Mouse (Mus musculus) bone marrow macrophage, adult 2 months (primary cell): ENCODE measurements around the gene Hacd3. TPM values are rescaled to one million over a fixed set of nuclear protein-coding genes. Genes with fewer than 3 reads are reported as not detected.

Source experiments
- H3K27ac ChIP-seq: 2 replicates; pipeline ENCODE4 v1.5.1; 2012; ENCODE audit warnings: low read depth, low read length; ENCODE audit not compliant: insufficient read depth
- H3K4me1 ChIP-seq: 2 replicates; pipeline ENCODE4 v1.6.1; 2012; ENCODE audit warnings: low read length; ENCODE audit not compliant: control insufficient read depth, insufficient read depth
- H3K4me3 ChIP-seq: 2 replicates; pipeline ENCODE4 v1.5.1; 2012; ENCODE audit warnings: mild to moderate bottlenecking, low read length, moderate library complexity; ENCODE audit not compliant: insufficient read depth
- CTCF ChIP-seq: IDR thresholded peaks from 2 replicates; pipeline ENCODE4 v1.5.1; 2012; ENCODE audit warnings: low read depth, mild to moderate bottlenecking, low read length, moderate library complexity
- POLR2A ChIP-seq: IDR thresholded peaks from 2 replicates; pipeline ENCODE4 v1.6.1; 2012; ENCODE audit warnings: mild to moderate bottlenecking, low read depth, low read length, borderline replicate concordance
- polyA plus RNA-seq: library from polyadenylated mRNA; stranded (reverse); fragments of >200 nt; gene quantifications from 2 replicates; pipeline ENCODE4 v1.2.4, GENCODE M21; 2012; ENCODE audit not compliant: missing spikeins, insufficient read depth, insufficient read length

Hacd3 gene
- polyA plus RNA-seq, 1 experiment = 27.7 TPM

DNA sequence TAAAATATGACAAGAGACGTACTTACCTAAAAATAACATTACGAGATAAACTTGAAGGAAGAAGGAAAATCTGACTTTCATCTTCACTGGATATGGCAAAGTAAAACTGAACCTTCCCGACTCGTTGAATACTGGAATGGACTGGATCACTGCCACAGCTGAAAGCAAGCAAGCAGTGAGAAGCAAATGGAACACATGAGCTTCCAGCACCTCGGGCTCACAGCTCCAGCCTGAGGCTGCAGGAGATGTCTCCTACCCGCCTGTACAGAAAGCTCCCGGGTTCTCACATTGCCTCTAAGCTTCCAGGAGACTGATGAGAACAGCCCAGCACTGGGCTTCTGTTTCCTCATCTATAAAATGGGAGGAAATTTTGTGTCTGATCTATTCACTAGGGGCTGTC is 31.2 kb downstream of the Hacd3 start:
- H3K4me1 ChIP-seq = no peaks in the 10 kb centered on the region
- H3K4me3 ChIP-seq = no peak overlapping the region
- TF ChIP-seq POLR2A = no peak
- no peak for TF ChIP-seq CTCF
- no peak overlapping the region for H3K27ac ChIP-seq

DNA sequence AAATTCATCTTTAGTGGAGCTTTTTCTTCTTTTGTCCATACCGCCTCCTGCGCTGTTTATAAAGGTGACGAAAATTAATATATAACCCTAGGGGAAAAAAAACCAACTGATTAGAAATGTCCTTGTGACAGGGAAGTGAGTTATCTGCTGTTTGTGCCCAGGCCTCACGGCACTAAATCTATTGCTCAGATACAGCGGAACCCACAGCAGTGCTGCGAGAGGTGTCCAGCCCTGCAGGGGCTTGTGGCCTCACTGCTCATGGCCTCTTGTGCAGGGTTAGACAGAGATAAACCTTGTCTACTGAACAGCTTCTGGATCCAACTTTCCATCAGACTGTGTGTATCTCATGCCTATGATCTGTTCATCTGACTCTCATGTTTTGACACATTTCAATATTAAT is 33.0 kb downstream of the Hacd3 start:
- TF ChIP-seq CTCF (no peak), POLR2A (no peak)
- no peak overlapping the region for H3K27ac ChIP-seq
- H3K4me3 ChIP-seq = no peak overlapping the region
- H3K4me1 ChIP-seq = no peaks in the 10 kb centered on the region

- TF ChIP-seq POLR2A (no peak), CTCF (no peak)
- H3K27ac ChIP-seq = no peak overlapping the region
- H3K4me1 ChIP-seq = no peaks in the 10 kb centered on the region
- no peak overlapping the region for H3K4me3 ChIP-seq
Measured at GRCm38 (mm10) chr9:64987651-64988050, 33.8 kb downstream of the Hacd3 start.

DNA sequence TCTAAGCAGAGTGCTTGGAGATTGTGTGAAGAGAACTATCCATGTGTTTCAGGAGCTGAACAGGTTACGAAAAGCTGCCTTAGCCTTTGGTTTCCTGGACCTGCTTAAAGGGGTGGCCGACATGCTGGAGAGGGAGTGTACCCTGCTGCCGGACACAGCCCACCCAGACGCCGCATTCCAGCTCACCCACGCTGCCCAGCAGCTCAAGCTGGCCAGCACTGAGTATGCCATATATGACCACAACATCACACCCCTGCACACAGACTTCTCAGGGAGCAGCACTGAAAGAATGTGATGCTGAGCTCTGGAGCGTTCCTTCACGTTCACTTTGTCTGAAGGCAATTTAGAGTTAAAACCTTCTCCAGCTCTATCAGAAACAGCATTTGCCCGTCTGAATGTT is 35.7 kb downstream of the Hacd3 start:
- H3K4me3 ChIP-seq = no peak overlapping the region
- H3K27ac ChIP-seq = no peak overlapping the region
- H3K4me1 ChIP-seq = no peaks in the 10 kb centered on the region
- TF ChIP-seq CTCF = no peak

- no peaks in the 10 kb centered on the region for H3K4me1 ChIP-seq
- TF ChIP-seq POLR2A = no peak
- TF ChIP-seq CTCF = no peak
- no peak overlapping the region for H3K4me3 ChIP-seq
- no peak overlapping the region for H3K27ac ChIP-seq
Measured at GRCm38 (mm10) chr9:64985037-64985794, 36.3 kb downstream of the Hacd3 start.

- no peak for TF ChIP-seq CTCF
- TF ChIP-seq POLR2A = no peak
- Histone ChIP-seq H3K27ac (no peak overlapping the region), H3K4me3 (no peak overlapping the region), H3K4me1 (no peaks in the 10 kb centered on the region)
Measured at GRCm38 (mm10) chr9:64981904-64982303, 39.6 kb downstream of the Hacd3 start.

DNA sequence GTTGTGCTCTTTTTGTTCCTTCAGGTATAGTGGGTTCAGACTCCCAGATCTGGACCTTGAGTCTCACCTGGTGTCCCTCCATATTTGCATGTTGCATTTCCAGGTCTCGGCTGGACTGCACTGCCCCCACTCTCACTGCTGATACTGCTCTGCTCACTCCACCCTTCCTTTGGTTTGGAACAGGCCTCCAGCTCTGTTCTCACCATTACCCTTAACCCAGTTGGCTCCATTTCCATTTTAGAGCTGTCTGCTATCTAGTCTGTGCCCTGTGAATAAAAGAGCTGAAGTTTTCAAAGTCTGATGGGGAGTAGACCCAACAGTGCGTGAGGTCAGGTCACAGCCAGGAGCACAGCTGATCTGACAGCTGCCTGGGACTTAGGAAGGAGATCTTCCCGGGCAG is 40.9 kb downstream of the Hacd3 start:
- no peak overlapping the region for H3K27ac ChIP-seq
- H3K4me1 ChIP-seq = no peaks in the 10 kb centered on the region
- TF ChIP-seq CTCF = no peak
- TF ChIP-seq POLR2A = no peak
- no peak overlapping the region for H3K4me3 ChIP-seq

GRCm38 (mm10) chr9:64960978-64961320 is 60.5 kb downstream of the Hacd3 start:
- no peak for TF ChIP-seq POLR2A
- no peak for TF ChIP-seq CTCF

GRCm38 (mm10) chr9:64960117-64960977 is 61.1 kb downstream of the Hacd3 start, which contains the start of gene Ints14:
Gene Ints14 (plus strand): TSS chr9:64960905.
- TF ChIP-seq POLR2A (peak; percentile 74; the same call in 1 of the 2 replicates), CTCF (peak; percentile 82)
- H3K27ac ChIP-seq = peak within 1 kb of the TSS; percentile 76
- H3K4me3 ChIP-seq = peak within 1 kb of the TSS; percentile 97
- H3K4me1 ChIP-seq = peaks cover 13% of the 10 kb centered on the region

More at GRCm38 (mm10) chr9:64960978-64961320, 60.5 kb downstream of the Hacd3 start:
- Histone ChIP-seq H3K27ac (peak overlapping the region; percentile 76), H3K4me1 (peaks cover 13% of the 10 kb centered on the region), H3K4me3 (peak overlapping the region; percentile 97)

DNA sequence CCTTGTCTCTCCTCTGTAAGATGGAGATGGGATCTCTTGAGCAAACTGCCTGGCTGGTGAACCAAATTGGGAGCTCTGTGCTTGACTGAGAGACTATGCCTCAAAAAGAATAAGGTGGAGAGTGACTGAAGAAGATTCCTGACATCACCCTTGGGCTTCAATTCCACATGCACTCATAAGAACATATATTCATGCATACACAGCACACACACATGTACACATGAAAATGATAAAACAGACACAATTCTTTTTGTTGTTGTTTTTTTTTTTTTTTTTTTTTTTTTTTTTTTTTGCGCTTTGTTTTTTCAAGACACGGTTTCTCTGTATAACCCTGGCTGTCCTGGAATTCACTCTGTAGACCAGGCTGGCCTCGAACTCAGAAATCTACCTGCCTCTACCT is 64.2 kb downstream of the Hacd3 start:
- no peak overlapping the region for H3K27ac ChIP-seq
- peaks cover 13% of the 10 kb centered on the region for H3K4me1 ChIP-seq
- TF ChIP-seq POLR2A = no peak
- TF ChIP-seq CTCF = no peak
- no peak overlapping the region for H3K4me3 ChIP-seq
